Mouse (Mus musculus): ENCODE measurements around the gene Tbc1d8.

DNA sequence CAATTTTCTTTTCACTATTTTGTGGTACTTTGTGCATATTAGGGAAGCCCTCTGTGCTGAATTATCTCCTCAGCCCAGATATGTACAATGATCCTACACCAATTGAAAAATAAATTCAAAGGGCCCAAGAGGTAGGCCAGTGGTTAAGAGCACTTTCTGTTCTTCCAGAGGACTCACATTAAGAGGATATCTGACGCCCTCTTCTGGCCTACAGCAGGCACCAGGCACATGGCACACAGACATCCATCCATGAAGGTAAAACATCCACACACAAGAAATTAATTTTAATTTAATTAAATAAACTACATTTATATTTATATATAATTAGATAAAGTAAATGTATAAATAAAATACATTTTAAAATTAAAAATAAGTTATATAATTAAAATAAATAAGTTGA lies 25.7 kb upstream of the Tbc1d8 start:
- TF ChIP-seq CTCF (IDR thresholded peaks at IDR 0.05; ENCODE audit: low read depth) (peak; percentile 49), EP300 (IDR thresholded peaks at IDR 0.05; ENCODE audit: low read depth) (no peak)
